Mouse (Mus musculus): Measurements from ENCODE around the gene Aldh1l1. TPM values are rescaled to one million over a fixed set of nuclear protein-coding genes. Genes with fewer than 3 reads are reported as not detected.

Aldh1l1 gene
- polyA plus RNA-seq, 2 experiments, result 1.5 to 2.1 TPM

DNA sequence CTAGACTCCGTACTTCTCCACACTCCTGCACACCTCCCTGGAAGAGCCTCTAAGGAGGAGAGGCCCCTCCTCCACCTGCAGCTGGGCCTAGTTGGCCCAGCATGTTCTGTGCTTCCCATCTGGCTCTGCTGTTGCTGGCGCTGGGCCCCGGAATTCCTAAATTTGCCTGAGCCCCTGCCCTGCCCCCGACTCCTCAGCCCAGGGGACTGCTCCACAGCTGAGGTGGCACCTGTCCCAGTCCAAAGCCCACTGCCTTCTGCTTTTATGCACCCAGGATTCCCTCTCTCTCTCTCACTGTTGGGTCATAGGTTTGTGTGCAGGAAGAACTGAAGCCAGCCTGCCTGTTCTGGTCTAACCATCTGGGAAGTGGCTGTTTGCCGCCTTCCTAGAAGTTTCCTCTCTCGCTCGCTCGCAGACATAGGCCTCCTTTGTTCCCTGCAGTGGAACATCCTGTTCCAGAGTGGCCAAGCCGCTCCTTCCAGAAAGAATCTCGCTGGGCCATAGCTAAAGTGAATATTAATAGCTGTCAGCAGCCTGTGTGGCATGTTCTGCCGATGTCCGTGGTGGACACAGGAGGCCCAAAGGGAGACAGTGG is 15.2 kb upstream of the Aldh1l1 start:
- ATAC-seq (ENCODE audit: low FRiP score, low read depth), result peak; percentile 61

DNA sequence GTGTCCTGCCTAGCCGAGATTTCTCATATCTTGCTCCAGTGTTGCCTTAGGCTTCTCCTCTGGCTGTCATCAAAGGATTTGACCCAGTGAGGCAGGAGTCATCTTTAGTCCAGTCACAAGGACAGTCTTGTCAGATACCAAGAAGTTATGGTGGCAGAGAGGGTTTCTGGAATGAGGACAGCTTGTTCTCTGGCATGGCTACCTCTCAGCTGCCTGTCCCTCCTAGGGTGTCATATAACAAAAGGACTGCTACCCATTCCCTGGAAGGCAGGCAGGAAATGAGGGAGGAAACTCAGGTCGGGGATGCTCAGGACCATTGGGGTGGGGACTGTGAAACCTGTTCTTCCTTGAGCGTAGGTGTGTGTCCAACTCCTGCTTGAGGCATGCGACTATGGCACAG is 14.1 kb upstream of the Aldh1l1 start:
- Histone ChIP-seq H3K9ac (ENCODE audit: low read depth, low read length, severe bottlenecking) (no peak overlapping the region), H3K27ac (replicated peaks; ENCODE audit: low read depth, low read length) (no peak overlapping the region), H3K36me3 (ENCODE audit: control insufficient read depth, insufficient read depth, low read length) (no peaks in the 10 kb centered on the region), H3K27me3 (ENCODE audit: control insufficient read depth, insufficient read depth, low read length) (no peaks in the 10 kb centered on the region), H3K4me1 (ENCODE audit: control insufficient read depth, insufficient read depth, low read length) (peaks cover 9% of the 10 kb centered on the region), H3K4me2 (replicated peaks; ENCODE audit: low read depth, low read length, severe bottlenecking) (no peak overlapping the region), H3K9me3 (ENCODE audit: control insufficient read depth, low read length) (no peaks in the 10 kb centered on the region), H3K4me3 (replicated peaks; ENCODE audit: low read length) (no peak overlapping the region)
- no peak for ATAC-seq (ENCODE audit: low FRiP score, low read depth)
- 60% methylated on average over 4 of the region's 4 CpGs for WGBS
- DNase-seq (ENCODE audit: low spot score), result no peak
- TF ChIP-seq POLR2A (IDR thresholded peaks at IDR 0.05; ENCODE audit: borderline replicate concordance, extremely low read depth, insufficient read depth, insufficient read length), result no peak

More for the DNA sequence above, 15.2 kb upstream of the Aldh1l1 start:
- 32% methylated on average over 12 of the region's 12 CpGs for WGBS
- Histone ChIP-seq H3K4me1 (ENCODE audit: control insufficient read depth, insufficient read depth, low read length) (peaks cover 9% of the 10 kb centered on the region), H3K4me3 (replicated peaks; ENCODE audit: low read length) (no peak overlapping the region), H3K36me3 (ENCODE audit: control insufficient read depth, insufficient read depth, low read length) (no peaks in the 10 kb centered on the region), H3K27ac (replicated peaks; ENCODE audit: low read depth, low read length) (peak overlapping the region; percentile 72), H3K27me3 (ENCODE audit: control insufficient read depth, insufficient read depth, low read length) (no peaks in the 10 kb centered on the region), H3K9ac (ENCODE audit: low read depth, low read length, severe bottlenecking) (peak overlapping the region; percentile 3; the same call in 1 of the 2 replicates), H3K4me2 (replicated peaks; ENCODE audit: low read depth, low read length, severe bottlenecking) (no peak overlapping the region), H3K9me3 (ENCODE audit: control insufficient read depth, low read length) (no peaks in the 10 kb centered on the region)
- TF ChIP-seq POLR2A (IDR thresholded peaks at IDR 0.05; ENCODE audit: borderline replicate concordance, extremely low read depth, insufficient read depth, insufficient read length), result no peak
- peak; percentile 64 for DNase-seq (ENCODE audit: low spot score)

DNA sequence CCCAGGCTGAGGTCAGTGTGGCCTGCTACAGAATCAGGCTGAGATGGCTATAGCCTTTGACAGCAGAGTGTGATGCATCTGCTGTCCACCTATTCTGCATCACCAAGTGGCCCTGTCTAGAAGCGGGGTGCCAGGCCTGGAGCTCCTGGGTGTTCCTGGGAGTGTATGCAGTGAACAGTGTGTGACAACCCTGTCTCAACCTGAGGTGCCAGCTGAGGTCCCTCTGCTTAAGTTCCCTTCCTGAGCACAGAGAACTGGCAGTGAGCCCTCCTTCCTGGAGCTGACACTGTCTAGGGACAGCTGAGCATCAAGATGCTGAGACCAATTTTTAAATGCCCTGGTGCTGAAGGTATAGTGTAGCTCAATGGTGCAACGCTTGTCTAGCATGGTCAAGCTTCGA is 13.5 kb upstream of the Aldh1l1 start:
- 88% methylated on average over 3 of the region's 3 CpGs for WGBS
- H3K27me3 ChIP-seq (ENCODE audit: control insufficient read depth, insufficient read depth, low read length), result no peaks in the 10 kb centered on the region
- no peak overlapping the region for H3K27ac ChIP-seq (replicated peaks; ENCODE audit: low read depth, low read length)
- H3K4me2 ChIP-seq (replicated peaks; ENCODE audit: low read depth, low read length, severe bottlenecking), result no peak overlapping the region
- TF ChIP-seq POLR2A (IDR thresholded peaks at IDR 0.05; ENCODE audit: borderline replicate concordance, extremely low read depth, insufficient read depth, insufficient read length), result no peak
- H3K9ac ChIP-seq (ENCODE audit: low read depth, low read length, severe bottlenecking), result no peak overlapping the region
- H3K4me3 ChIP-seq (replicated peaks; ENCODE audit: low read length), result no peak overlapping the region
- no peaks in the 10 kb centered on the region for H3K9me3 ChIP-seq (ENCODE audit: control insufficient read depth, low read length)
- peaks cover 9% of the 10 kb centered on the region for H3K4me1 ChIP-seq (ENCODE audit: control insufficient read depth, insufficient read depth, low read length)
- H3K36me3 ChIP-seq (ENCODE audit: control insufficient read depth, insufficient read depth, low read length), result no peaks in the 10 kb centered on the region
- ATAC-seq (ENCODE audit: low FRiP score, low read depth) (no peak), DNase-seq (ENCODE audit: low spot score) (no peak)

DNA sequence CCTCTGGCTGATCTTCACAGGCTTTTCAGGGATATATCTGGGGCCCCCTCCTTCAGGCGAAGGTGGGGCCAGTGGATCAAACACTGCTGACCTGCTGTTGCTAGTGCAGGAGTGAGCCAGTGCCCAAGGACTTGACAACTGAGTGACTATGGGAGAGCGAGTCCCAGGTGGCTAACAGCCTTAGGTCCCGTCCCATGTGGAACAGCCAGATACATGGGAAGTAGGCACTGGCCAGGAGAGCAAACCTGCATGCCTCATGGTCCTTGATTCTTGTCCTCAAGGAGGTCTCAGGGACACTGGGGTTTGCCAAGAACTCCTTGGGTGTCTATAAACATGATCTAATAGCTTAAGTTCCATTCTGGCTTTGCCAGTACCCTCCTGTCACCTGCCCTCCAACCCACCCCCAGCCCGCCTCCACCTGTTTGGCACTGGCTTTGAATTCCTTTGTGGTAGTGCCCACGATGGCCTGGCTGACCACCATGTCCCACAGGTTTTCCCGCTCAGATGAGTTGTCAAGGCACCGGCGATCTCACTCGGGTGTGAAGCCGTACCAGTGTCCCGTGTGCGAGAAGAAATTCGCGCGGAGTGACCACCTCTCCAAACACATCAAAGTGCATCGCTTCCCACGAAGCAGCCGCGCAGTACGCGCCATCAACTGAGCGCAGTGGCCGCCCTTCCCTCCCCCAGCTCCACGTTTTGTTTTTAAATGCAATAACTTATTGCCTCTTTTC is 12.4 kb upstream of the Aldh1l1 start:
- peaks cover 9% of the 10 kb centered on the region for H3K4me1 ChIP-seq (ENCODE audit: control insufficient read depth, insufficient read depth, low read length)
- H3K36me3 ChIP-seq (ENCODE audit: control insufficient read depth, insufficient read depth, low read length), result no peaks in the 10 kb centered on the region
- H3K27ac ChIP-seq (replicated peaks; ENCODE audit: low read depth, low read length), result no peak overlapping the region
- 94% methylated on average over 24 of the region's 24 CpGs for WGBS
- H3K27me3 ChIP-seq (ENCODE audit: control insufficient read depth, insufficient read depth, low read length), result no peaks in the 10 kb centered on the region
- no peak overlapping the region for H3K4me2 ChIP-seq (replicated peaks; ENCODE audit: low read depth, low read length, severe bottlenecking)
- no peak overlapping the region for H3K9ac ChIP-seq (ENCODE audit: low read depth, low read length, severe bottlenecking)
- H3K4me3 ChIP-seq (replicated peaks; ENCODE audit: low read length), result no peak overlapping the region
- TF ChIP-seq POLR2A (IDR thresholded peaks at IDR 0.05; ENCODE audit: borderline replicate concordance, extremely low read depth, insufficient read depth, insufficient read length), result no peak
- no peak for DNase-seq (ENCODE audit: low spot score)
- H3K9me3 ChIP-seq (ENCODE audit: control insufficient read depth, low read length), result no peaks in the 10 kb centered on the region
- ATAC-seq (ENCODE audit: low FRiP score, low read depth), result no peak

DNA sequence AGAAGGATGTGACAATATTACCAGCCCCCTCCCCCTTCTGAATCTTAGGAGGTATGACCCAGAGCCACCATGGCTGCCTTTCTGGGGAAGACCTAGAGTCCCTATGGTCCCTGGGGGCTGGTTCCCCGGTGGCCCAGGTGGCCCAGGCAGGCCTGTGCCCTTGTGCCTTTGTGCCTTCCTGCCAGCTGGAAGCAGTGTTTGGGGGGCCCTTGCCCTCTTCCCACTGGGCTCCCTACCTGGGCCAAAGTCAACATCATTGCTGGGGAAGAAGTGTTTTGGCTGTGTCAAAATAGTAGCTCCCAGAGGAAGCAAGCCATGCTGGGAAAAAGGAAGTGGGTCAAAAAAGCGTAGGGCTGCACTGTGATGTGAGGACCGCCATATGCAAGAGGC is 11.9 kb upstream of the Aldh1l1 start:
- Histone ChIP-seq H3K4me2 (replicated peaks; ENCODE audit: low read depth, low read length, severe bottlenecking) (no peak overlapping the region), H3K36me3 (ENCODE audit: control insufficient read depth, insufficient read depth, low read length) (no peaks in the 10 kb centered on the region), H3K9me3 (ENCODE audit: control insufficient read depth, low read length) (no peaks in the 10 kb centered on the region), H3K9ac (ENCODE audit: low read depth, low read length, severe bottlenecking) (no peak overlapping the region), H3K27me3 (ENCODE audit: control insufficient read depth, insufficient read depth, low read length) (no peaks in the 10 kb centered on the region), H3K4me3 (replicated peaks; ENCODE audit: low read length) (no peak overlapping the region), H3K27ac (replicated peaks; ENCODE audit: low read depth, low read length) (no peak overlapping the region), H3K4me1 (ENCODE audit: control insufficient read depth, insufficient read depth, low read length) (peaks cover 9% of the 10 kb centered on the region)
- DNase-seq (ENCODE audit: low spot score) (no peak), ATAC-seq (ENCODE audit: low FRiP score, low read depth) (no peak)
- 83% methylated on average over 3 of the region's 3 CpGs for WGBS
- no peak for TF ChIP-seq POLR2A (IDR thresholded peaks at IDR 0.05; ENCODE audit: borderline replicate concordance, extremely low read depth, insufficient read depth, insufficient read length)
